Mouse (Mus musculus) CH12.LX (cell line): ENCODE data around the gene Gpr141.

Source experiments
- CHD2 ChIP-seq: IDR thresholded peaks from 2 replicates; pipeline ENCODE4 v1.6.1; 2011; ENCODE audit warnings: low read length, improper control_type of control experiment
- CTCF ChIP-seq, 2 experiments: IDR thresholded peaks in 1 of 2; conservative IDR thresholded peaks in 1 of 2; 2 replicates each; pipeline ENCODE4 v1.5.1; 2011 to 2012; ENCODE audit warnings: low read depth in 2 of 2, low read length in 2 of 2, improper control_type of control experiment in 1 of 2, inconsistent platforms in 1 of 2, mild to moderate bottlenecking in 1 of 2, moderate library complexity in 1 of 2
- EP300 ChIP-seq: IDR thresholded peaks from 2 replicates; pipeline ENCODE4 v1.6.1; 2011; ENCODE audit warnings: low read length, improper control_type of control experiment
- MAFK ChIP-seq: IDR thresholded peaks from 2 replicates; pipeline ENCODE4 v1.6.1; 2011; ENCODE audit warnings: low read length, improper control_type of control experiment; ENCODE audit not compliant: insufficient replicate concordance
- NELFE ChIP-seq: IDR thresholded peaks from 2 replicates; pipeline ENCODE4 v1.6.1; 2011; ENCODE audit warnings: low read depth, low read length, improper control_type of control experiment
- PAX5 ChIP-seq: IDR thresholded peaks from 2 replicates; pipeline ENCODE4 v1.6.1; 2012; ENCODE audit warnings: low read length, inconsistent platforms, mixed read lengths
- RCOR1 ChIP-seq: conservative IDR thresholded peaks from 2 replicates; pipeline ENCODE4 v1.6.1; 2012; ENCODE audit warnings: low read depth, mild to moderate bottlenecking, inconsistent platforms, low read length, improper control_type of control experiment
- SIN3A ChIP-seq: IDR thresholded peaks from 2 replicates; pipeline ENCODE4 v1.6.1; 2012; ENCODE audit warnings: low read length, improper control_type of control experiment, inconsistent platforms
- SMC3 ChIP-seq: IDR thresholded peaks from 2 replicates; pipeline ENCODE4 v1.6.1; 2011; ENCODE audit warnings: low read depth, low read length, improper control_type of control experiment
- TBP ChIP-seq: conservative IDR thresholded peaks from 2 replicates; pipeline ENCODE4 v1.6.1; 2011; ENCODE audit warnings: low read depth, low read length, improper control_type of control experiment
- ZC3H11A ChIP-seq: IDR thresholded peaks from 2 replicates; pipeline ENCODE4 v1.6.1; 2012; ENCODE audit warnings: low read depth, mild to moderate bottlenecking, inconsistent platforms, low read length, improper control_type of control experiment

GRCm38 (mm10) chr13:19794486-19794885, 29.6 kb downstream of the Gpr141 start:
- TF ChIP-seq ZC3H11A (no peak), CTCF (conservative IDR thresholded peaks at IDR 0.05 in 1 of 2, IDR thresholded peaks at IDR 0.05 in 1 of 2; ENCODE audit: low read depth in 2 of 2, low read length in 2 of 2) (no peak), EP300 (no peak), RCOR1 (no peak), SIN3A (no peak), PAX5 (no peak), SMC3 (no peak), TBP (no peak), NELFE (no peak), MAFK (no peak), CHD2 (no peak)
